Mouse (Mus musculus) spleen, postnatal 14 days (tissue): ENCODE results near the gene Chchd2.
"Not testable (repeated sequence)": the region's sequence is repeated elsewhere in the genome, so short reads cannot be mapped to it uniquely, and the experiment has no call there.

Source experiments
- DNase-seq, 2 experiments: peaks; one replicate each; pipeline ENCODE4 v3.0.0; 2021 to 2022; ENCODE audit warnings: low spot score in 2 of 2

The Chchd2 gene

DNA sequence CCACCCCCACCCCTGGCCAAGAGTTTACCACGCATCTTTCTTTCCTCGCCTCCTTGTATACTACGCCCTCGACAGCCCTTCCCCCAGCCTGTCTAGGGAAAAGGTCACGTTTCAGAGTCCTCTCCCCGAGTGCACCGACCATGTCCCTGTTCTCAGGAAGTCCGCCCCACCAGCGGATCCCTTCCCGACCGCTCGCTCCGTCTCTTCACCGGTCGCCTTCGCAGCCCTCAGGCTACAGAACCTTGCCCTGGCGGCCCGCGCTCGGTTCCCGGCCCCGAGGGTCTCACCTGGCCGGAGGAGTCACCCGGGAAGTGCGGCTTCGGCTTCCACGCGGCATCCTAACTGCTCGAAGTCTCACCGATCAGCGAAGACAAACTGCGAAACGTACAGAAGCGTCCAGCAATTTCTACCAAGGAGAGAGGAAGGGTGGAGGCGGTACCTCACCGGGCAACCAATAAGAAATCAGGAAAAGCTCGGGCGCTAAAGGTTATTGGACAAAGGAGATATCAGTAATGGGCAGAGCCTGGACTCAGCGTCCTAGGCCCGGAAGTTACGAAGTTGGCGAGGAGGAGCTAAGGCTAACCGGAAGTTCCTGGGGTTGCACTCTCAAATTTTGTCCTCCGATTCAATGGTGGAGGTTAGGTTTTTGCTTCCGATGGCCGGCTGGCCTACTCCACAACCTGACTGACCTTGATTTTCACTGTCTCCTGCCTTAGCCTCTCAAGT is at the start of gene Chchd2:
TSS of gene Chchd2 (minus strand) at position 560 of the 726 bp plus-strand sequence.
- peak; percentile 80 to 85 for DNase-seq

DNA sequence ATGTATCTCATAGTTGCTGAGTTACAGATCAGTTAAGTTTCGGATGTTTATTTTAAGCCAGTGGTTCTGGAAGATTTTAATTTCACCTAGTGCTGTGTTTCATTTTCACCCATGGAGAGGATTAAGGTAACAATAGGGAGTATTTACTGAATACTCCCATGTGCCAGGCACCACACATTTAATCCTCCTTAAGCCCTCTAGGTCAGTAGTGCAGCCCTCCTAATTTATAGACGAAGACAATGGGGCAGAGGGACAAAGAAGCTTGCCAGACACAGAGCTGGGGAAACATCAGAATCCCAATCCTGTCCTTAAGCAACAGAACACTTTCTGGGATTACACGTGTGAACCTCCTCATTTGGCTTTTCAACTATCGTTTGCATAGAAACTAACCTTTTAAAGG is 49.7 kb upstream of the Chchd2 start:
- DNase-seq = no peak

- DNase-seq = no peak
These were observed 42.9 kb upstream of the Chchd2 start for GRCm38 (mm10) chr5:129929924-129930855.

- no peak for DNase-seq
These were observed 38.7 kb upstream of the Chchd2 start for GRCm38 (mm10) chr5:129925933-129926332.

GRCm38 (mm10) chr5:129924820-129925452 is 37.7 kb upstream of the Chchd2 start:
- DNase-seq = no peak

- no peak for DNase-seq
These were observed 34.7 kb upstream of the Chchd2 start for GRCm38 (mm10) chr5:129921972-129922371.

GRCm38 (mm10) chr5:129919320-129919719 is 32.0 kb upstream of the Chchd2 start:
- no peak for DNase-seq

DNA sequence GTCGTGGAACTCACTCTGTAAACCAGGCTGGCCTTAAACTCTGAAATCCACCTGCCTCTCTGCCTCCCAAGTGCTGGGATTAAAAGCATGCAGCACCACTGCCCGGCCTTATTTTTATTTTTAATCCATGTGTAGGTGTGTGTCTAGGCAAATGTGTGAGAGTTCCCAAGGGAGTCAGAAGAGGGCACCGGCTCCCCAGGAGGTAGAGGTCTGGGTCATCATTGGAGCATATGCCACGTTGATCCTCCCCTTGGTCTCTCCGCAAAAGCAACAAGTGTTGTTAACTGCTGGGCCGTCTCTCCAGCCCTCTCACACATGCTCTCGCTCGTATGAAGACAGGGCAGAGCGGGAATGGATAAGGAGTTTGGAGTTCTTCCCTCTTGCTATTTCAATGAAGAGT is 31.5 kb upstream of the Chchd2 start:
- no peak for DNase-seq

GRCm38 (mm10) chr5:129918065-129918651 is 30.9 kb upstream of the Chchd2 start:
- no peak for DNase-seq

DNA sequence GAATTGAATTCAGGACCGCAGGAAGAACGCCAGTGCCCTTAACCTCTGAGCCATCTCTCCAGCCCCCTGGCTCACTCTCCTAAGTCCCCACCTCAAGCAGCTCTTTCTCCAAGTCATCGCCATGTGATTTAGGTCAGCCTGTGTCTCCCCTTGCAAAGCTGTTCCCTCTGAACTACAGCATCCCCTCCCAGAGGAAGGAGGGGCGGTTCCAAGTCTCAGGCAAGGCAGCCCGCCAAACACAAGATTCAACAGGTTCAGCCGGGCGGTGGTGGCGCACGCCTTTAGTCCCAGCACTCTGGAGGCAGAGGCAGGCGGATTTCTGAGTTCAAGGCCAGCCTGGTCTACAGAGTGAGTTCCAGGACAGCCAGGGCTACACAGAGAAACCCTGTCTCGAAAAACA is 28.2 kb upstream of the Chchd2 start:
- not testable (repeated sequence) for DNase-seq

- DNase-seq = peak in 1 of 2 experiments; percentile 16
These were observed 26.8 kb upstream of the Chchd2 start for GRCm38 (mm10) chr5:129914024-129914423.

- DNase-seq = no peak
These were observed 22.3 kb upstream of the Chchd2 start for GRCm38 (mm10) chr5:129909591-129909990.

GRCm38 (mm10) chr5:129909147-129909546 is 21.9 kb upstream of the Chchd2 start:
- DNase-seq = no peak

DNA sequence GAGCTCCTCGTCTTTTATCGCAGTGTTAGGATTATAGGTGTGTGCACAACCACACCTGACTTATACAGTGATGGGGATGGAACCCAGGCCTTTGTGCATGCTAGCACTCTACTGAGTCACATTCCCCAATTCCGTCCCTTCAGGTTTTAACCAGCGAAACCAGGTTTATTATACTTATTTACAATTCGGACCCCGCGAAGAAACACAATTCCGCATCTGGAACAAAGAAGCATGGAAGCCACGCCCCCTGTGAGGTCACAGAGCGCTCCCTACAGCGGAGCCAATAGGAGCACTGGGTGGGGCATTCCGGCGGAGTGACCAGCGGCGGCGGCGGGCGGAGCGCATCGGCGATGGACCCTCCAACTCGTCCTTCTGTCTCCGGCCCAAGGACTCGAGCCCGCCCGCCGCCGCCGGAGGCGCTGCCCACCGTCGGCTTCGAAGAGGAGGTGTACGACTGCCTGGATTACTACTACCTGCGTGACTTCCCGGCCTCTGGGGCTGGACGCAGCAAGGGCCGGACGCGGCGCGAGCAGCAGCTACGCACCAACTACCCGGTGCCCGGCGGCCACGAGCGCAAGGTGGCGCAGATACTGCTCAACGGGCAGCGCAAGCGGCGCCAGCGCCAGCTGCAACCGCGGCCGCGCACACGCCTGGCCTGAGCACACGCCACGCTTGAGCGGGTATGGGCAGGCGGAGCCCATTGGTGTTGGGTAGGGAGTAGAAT is 21.1 kb upstream of the Chchd2 start, which contains the start of gene Nupr1l:
TSS of gene Nupr1l (plus strand) at position 299 of the 724 bp plus-strand sequence.
- peak; percentile 73 to 81 for DNase-seq

- DNase-seq = no peak
These were observed 20.5 kb upstream of the Chchd2 start for GRCm38 (mm10) chr5:129907775-129908174.

- DNase-seq = no peak
These were observed 11.2 kb upstream of the Chchd2 start, which contains the start of gene Phkg1 for GRCm38 (mm10) chr5:129898449-129898848. Gene Phkg1 (minus strand): TSS chr5:129898549.

DNA sequence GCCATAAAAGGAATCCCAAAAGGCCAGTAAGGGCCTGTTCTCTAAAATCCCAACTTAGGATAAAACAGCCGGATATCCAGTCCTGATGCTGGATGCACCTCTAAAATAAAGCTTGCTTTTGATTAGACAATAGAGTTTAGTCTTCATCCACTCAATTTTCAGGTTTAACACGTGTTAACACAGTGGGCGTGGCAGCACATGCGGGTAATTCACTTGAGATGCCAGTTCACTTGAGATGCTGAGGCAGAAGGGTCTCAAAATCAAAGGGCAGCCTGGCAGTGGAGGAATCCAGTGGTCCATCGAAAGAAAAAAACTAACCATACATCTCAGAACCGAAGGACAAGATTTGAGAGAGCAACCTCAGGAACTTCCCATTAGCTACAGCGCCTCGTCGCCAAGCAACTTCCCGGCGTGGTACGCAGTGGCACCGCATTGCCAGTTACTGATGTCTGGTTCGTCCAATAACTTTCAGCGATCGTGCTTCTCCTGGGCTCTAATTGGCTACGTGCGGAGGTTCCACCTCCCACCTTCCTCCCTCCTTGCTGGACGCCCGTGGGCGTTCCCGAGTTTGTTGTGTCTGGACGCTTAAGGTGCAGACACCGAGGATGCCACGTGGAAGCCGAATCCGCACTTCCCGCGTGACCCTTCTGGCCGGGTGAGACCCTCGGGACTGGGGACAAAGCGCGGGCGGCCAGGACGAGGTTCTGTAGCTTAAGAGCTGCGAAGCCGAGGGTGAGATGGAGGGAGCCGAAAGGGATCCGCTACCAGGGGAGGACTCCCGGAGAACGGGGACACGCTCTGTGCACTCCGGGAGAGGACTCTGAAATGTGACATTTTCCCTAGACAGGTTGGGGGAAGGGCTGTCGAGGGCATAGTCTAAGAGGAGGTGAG is 8.2 kb upstream of the Chchd2 start, which contains the start of gene Zbed5:
TSS of gene Zbed5 (plus strand) at position 526 of the 891 bp plus-strand sequence.
- peak; percentile 55 to 65 for DNase-seq

DNA sequence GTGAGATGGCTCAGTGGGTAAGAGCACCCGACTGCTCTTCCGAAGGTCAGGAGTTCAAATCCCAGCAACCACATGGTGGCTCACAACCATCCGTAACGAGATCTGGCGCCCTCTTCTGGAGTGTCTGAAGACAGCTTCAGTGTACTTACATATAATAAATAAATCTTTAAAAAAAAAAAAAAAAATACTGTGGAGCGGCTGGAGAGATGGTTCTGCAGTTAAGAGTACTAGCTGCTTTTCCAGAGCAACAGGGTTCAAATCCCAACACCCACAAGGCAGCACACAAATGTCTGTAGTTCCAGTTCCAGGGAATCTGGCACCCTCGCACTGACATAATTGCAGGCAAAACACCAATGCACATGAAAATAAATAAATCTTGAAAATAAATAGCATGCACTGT is 3.1 kb upstream of the Chchd2 start:
- not testable (repeated sequence) for DNase-seq

DNA sequence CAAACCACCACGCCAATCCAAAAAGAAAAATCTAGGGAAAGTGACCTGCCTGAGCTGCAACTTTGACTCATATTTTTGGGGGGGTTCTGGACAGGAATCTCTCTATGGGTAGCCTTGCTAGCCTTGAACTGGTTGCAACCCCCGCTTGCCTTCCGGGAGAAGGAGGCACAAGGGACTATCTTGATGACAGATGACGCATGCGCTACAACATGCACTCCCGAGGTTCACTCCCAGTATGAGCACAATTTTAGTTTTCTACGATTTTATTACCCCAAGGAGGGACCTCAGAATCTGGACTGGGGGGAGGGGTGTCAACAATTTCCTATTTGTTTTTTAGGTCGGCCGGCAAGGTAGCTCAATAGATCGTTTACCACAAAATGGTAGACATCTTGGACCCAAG is 999 bp downstream of the Chchd2 start:
- no peak for DNase-seq

DNA sequence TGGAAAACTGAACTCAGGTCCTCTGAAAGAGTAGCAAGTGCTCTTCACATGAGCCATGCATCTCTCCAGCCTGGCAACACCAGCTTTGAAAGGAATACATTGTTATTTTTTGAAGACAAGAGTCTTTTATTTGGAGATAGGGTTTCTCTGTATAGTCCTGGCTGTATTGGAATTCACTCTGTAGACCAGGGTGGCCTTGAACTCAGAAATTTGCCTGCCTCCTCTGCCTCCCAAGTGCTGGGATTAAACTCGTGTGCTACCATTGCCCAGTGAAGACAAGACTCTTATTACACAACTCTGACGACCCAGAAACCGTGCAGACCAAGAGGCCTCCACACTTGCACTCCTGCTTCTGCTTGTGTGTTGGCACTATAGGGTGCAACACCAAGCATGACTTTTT is 7.4 kb downstream of the Chchd2 start:
- DNase-seq = no peak
